In genomic region chr15:7222809-7223208, GRCm38 (mm10) we compare ENCODE assay signal across 8 mouse cellular contexts.
DNase-seq lines count a peak whose midpoint lies in the region; ATAC-seq and TF ChIP-seq lines count a peak whose summit lies in the region.
"Had no signal": no experiment of that assay in that cellular context is flagged by ENCODE, and none has a peak within 500 bp of the region (broad histone marks: within the 10 kb centered on the region; RNA-seq: fewer than 3 reads in every experiment).

No protein-coding gene starts in this region.

- TF ChIP-seq EP300 in lung, postnatal 0 days (IDR thresholded peaks at IDR 0.05), result no peak

- peaks cover 17% of the 10 kb centered on the region for H3K4me1 ChIP-seq in embryonic facial prominence, embryonic 13.5 days
- peaks cover 42% of the 10 kb centered on the region for H3K4me1 ChIP-seq in heart, embryonic 13.5 days
- no peaks in the 10 kb centered on the region for H3K4me1 ChIP-seq in lung, postnatal 0 days (ENCODE audit: insufficient read depth, low read depth, low read length)

- no peaks in the 10 kb centered on the region for H3K36me3 ChIP-seq in embryonic facial prominence, embryonic 13.5 days
- H3K36me3 ChIP-seq in heart, embryonic 13.5 days, result 0 out of 2 replicates have a peak, but pooled peaks cover 4% of the 10 kb centered on the region
- no peaks in the 10 kb centered on the region for H3K36me3 ChIP-seq in lung, postnatal 0 days (ENCODE audit: insufficient read depth, low read length)

- TF ChIP-seq CTCF in lung, postnatal 0 days (IDR thresholded peaks at IDR 0.05), result no peak

- WGBS in embryonic facial prominence, embryonic 13.5 days, result 23% methylated on average over 11 of the region's 11 CpGs
- 13% methylated on average over 11 of the region's 11 CpGs for WGBS in heart, embryonic 13.5 days
- 39% methylated on average over 11 of the region's 11 CpGs for WGBS in lung, postnatal 0 days

- peak overlapping the region; percentile 33 for H3K4me2 ChIP-seq in embryonic facial prominence, embryonic 13.5 days
- peak overlapping the region; percentile 63 for H3K4me2 ChIP-seq in heart, embryonic 13.5 days
- H3K4me2 ChIP-seq in lung, postnatal 0 days (replicated peaks; ENCODE audit: low read depth, low read length), result no peak overlapping the region
- H3K4me2 ChIP-seq: forebrain, embryonic 13.5 days had no signal

- H3K9ac ChIP-seq in embryonic facial prominence, embryonic 13.5 days, result no peak overlapping the region
- peak overlapping the region; percentile 74 for H3K9ac ChIP-seq in heart, embryonic 13.5 days
- no peak overlapping the region for H3K9ac ChIP-seq in lung, postnatal 0 days (replicated peaks; ENCODE audit: low read depth)
- H3K9ac ChIP-seq: forebrain, embryonic 13.5 days had no signal

- peak; percentile 39 for DNase-seq in embryo, embryonic 10.5 days (ENCODE audit: low spot score)
- peak; percentile 71 for DNase-seq in lung, postnatal 0 days (ENCODE audit: low spot score)
- no peak for DNase-seq in kidney, postnatal 25 days
- no peak for DNase-seq in testis, postnatal 10 days (ENCODE audit: low spot score)

- no peak overlapping the region for H3K27ac ChIP-seq in embryonic facial prominence, embryonic 13.5 days
- H3K27ac ChIP-seq in heart, embryonic 13.5 days (replicated peaks), result peak overlapping the region; percentile 93
- peak overlapping the region; percentile 68 for H3K27ac ChIP-seq in lung, postnatal 0 days (ENCODE audit: low read length)
- H3K27ac ChIP-seq: forebrain, embryonic 13.5 days had no signal

- peaks cover 5% of the 10 kb centered on the region; the same call in 1 of the 2 replicates for H3K27me3 ChIP-seq in embryonic facial prominence, embryonic 13.5 days
- peaks cover 9% of the 10 kb centered on the region; the same call in 1 of the 2 replicates for H3K27me3 ChIP-seq in heart, embryonic 13.5 days (replicated peaks)
- no peaks in the 10 kb centered on the region for H3K27me3 ChIP-seq in lung, postnatal 0 days (replicated peaks; ENCODE audit: insufficient read depth, low read length)
- H3K27me3 ChIP-seq: forebrain, embryonic 13.5 days had no signal

- no peaks in the 10 kb centered on the region for H3K9me3 ChIP-seq in embryonic facial prominence, embryonic 13.5 days
- H3K9me3 ChIP-seq in heart, embryonic 13.5 days, result no peaks in the 10 kb centered on the region
- H3K9me3 ChIP-seq in lung, postnatal 0 days (ENCODE audit: low read length), result no peaks in the 10 kb centered on the region
- H3K9me3 ChIP-seq: forebrain, embryonic 13.5 days had no signal

- no peak overlapping the region for H3K4me3 ChIP-seq in embryonic facial prominence, embryonic 13.5 days
- H3K4me3 ChIP-seq in heart, embryonic 13.5 days, result peak overlapping the region; percentile 37
- no peak overlapping the region for H3K4me3 ChIP-seq in lung, postnatal 0 days (ENCODE audit: low read depth, low read length)
- H3K4me3 ChIP-seq: forebrain, embryonic 13.5 days had no signal

- no peak for ATAC-seq in embryonic facial prominence, embryonic 13.5 days (ENCODE audit: insufficient number of reproducible peaks, insufficient read depth, low FRiP score, low TSS enrichment, low read depth)
- peak; percentile 69; the same call in 1 of the 2 replicates for ATAC-seq in heart, embryonic 13.5 days (ENCODE audit: extremely low read depth, insufficient number of reproducible peaks, low FRiP score, low TSS enrichment)
- ATAC-seq in lung, postnatal 0 days, result peak; percentile 79
- ATAC-seq in megakaryocyte progenitor cell, adult 5-6 weeks (replicated peaks; ENCODE audit: poor library complexity), result no peak
- ATAC-seq: forebrain, embryonic 13.5 days had no signal

Comparison
In these comparisons a context has a peak if more than half of its experiments do, and no peak if none do; other contexts are left out.
1. DNase-seq: peak in embryo, embryonic 10.5 days (single experiment) and lung, postnatal 0 days (single experiment); none in kidney, postnatal 25 days (0 of 2) and testis, postnatal 10 days (single experiment).
2. ATAC-seq: peak in heart, embryonic 13.5 days (single experiment) and lung, postnatal 0 days (single experiment); none in embryonic facial prominence, embryonic 13.5 days (single experiment) and megakaryocyte progenitor cell, adult 5-6 weeks (single experiment).